Mouse (Mus musculus) small intestine, adult 2 months (tissue): Measurements from ENCODE around the gene Npm1.

Source experiments
- CTCF ChIP-seq: fragments of 200-500 bp; IDR thresholded peaks from 2 replicates; pipeline ENCODE4 v1.5.1; 2012; ENCODE audit warnings: low read depth, mild to moderate bottlenecking, control low read depth, inconsistent platforms, low read length, moderate library complexity, mixed read lengths; ENCODE audit not compliant: insufficient replicate concordance, insufficient read length; ENCODE audit errors: extremely low read depth
- POLR2A ChIP-seq: fragments of 200-500 bp; IDR thresholded peaks from 2 replicates; pipeline ENCODE4 v1.6.1; 2012; ENCODE audit warnings: low read depth, mild to moderate bottlenecking, control low read depth, inconsistent platforms, low read length, moderate library complexity

GRCm38 (mm10) chr11:33159741-33160140, 3.3 kb downstream of the Npm1 start:
- TF ChIP-seq POLR2A (no peak), CTCF (no peak)
